Mouse (Mus musculus) lung, adult 2 months (tissue): ENCODE measurements at regions not wholly inside any gene's neighbourhood (a gene's known extent, or its start where the extent isn't known, plus 50 kb on each side); places are given as distances from the start of the nearest gene placed in this dataset.

Experiments
- DNase-seq: peaks from one replicate; pipeline ENCODE4 v3.0.0; 2022
- H3K4me1 ChIP-seq: fragments of 200-500 bp; 2 replicates; pipeline ENCODE4 v1.6.1; 2011; ENCODE audit warnings: low read length; ENCODE audit not compliant: control insufficient read depth, insufficient read depth
- H3K4me3 ChIP-seq: fragments of 200-500 bp; replicated peaks from 2 replicates; pipeline ENCODE3; 2011; ENCODE audit warnings: low read depth, mild to moderate bottlenecking, control low read depth, low read length; ENCODE audit errors: extremely low read depth
- CTCF ChIP-seq: fragments of 200-500 bp; IDR thresholded peaks from 2 replicates; pipeline ENCODE4 v1.5.1; 2011; ENCODE audit warnings: mild to moderate bottlenecking, low read length, control low read depth; ENCODE audit not compliant: insufficient read depth
- POLR2A ChIP-seq: fragments of 200-500 bp; IDR thresholded peaks from 2 replicates; pipeline ENCODE4 v1.6.1; 2011; ENCODE audit warnings: low read depth, mild to moderate bottlenecking, control low read depth, low read length, borderline replicate concordance; ENCODE audit errors: extremely low read depth
- WGBS: fragments of 180-500 bp; shearing (Covaris S2); methylation state at CpG from one replicate; pipeline ENCODE4 v1.1.7; 2018; 5-methylcytosine and 5-hydroxymethylcytosine counted together

DNA sequence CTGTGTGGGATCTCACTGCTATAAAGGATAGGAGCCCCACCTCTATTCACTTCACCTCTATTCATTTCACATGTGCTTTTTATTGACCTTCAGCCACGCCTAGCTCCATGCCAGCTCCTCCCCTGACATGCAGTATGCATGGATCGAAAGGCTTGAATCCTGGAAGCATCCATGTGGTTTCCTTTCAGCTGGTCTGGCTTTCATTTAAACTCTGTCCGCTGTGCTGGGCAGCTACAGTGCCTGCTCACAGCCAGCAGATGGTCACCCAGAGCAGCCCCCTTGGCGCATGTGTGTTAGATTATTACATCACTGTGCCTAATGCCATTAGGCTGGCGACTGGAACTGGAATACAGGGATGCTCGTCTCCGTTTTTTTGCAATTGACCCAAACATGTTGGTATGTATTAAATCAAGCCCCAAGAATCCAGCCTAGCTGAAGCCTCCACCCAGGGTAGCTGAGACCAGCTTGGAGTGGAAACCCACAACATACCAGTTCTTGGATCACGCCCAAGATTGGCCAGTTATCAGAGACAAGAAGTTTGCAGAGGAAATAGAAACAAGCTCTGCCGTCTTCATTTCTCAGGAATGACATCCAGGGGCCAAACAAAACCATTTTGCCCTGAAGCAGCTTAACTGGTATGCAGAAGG lies 113.2 kb downstream of the Inhbb start:
- WGBS = 50% methylated on average over 9 of the region's 9 CpGs
- peaks cover 2% of the 10 kb centered on the region; the same call in 1 of the 2 replicates for H3K4me1 ChIP-seq
- no peak for TF ChIP-seq CTCF
- TF ChIP-seq POLR2A = no peak
- no peak for DNase-seq
- no peak overlapping the region for H3K4me3 ChIP-seq

DNA sequence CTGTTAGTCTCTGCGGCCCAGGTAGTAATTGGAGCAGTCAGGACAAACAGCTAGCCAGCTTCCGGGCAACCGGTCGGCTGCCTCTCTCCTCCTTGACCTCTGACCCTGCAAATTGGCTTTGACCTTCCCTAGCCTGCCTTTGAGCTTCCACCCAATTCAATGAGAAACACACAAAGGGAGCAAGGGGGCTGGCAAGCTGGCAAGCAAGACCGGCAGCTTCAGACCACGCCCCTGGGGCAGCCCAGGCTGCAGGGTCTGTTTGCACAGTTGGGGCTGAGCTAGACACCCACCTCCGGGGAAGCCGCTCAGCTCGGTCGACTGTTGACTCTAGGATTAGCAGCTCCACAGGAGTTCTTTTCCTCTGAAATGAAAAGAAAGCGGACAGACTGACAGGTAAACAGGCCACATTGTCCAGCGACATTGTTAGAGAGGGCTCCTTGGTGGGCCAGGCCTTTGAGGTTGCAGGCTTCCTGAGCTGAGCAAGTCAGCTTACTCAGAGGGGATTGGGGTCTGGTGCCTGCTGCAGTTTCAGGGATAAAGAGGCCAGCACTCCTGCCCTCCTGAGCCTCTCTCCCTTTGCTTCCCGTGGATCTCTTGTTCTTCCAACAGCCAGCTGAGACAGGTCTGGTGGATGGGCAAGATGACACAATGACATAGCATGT lies 116.6 kb downstream of the Inhbb start:
- TF ChIP-seq CTCF (no peak), POLR2A (no peak)
- H3K4me1 ChIP-seq = peaks cover 8% of the 10 kb centered on the region
- WGBS = 42% methylated on average over 13 of the region's 13 CpGs

DNA sequence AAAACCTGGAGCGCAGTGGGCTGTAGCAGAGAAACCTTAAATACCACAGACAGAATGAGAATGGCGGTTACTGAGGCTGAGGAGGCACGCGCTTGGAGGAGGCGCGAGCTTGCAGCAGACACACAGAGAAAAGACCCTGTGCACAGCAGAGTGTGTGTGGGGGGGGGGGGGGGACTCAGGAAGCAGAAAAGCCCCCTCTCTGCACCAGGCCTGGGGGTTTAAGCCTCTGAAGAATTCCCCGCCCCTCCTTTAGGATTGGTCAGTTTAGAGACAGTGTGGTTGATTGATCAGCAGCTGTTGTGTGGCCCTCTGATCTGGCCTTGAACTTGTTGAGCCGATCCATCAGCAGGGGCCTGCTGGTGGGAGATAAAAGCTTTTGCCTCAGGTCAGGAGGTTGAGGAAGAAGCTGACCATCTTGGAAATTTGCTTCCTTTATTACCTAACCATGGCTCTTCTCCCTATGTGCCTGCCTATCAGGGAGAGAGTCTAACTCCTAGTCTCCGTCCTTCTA lies 117.5 kb downstream of the Inhbb start:
- peaks cover 11% of the 10 kb centered on the region for H3K4me1 ChIP-seq
- no peak overlapping the region for H3K4me3 ChIP-seq
- DNase-seq = no peak
- WGBS = 71% methylated on average over 9 of the region's 9 CpGs
- no peak for TF ChIP-seq CTCF
- no peak for TF ChIP-seq POLR2A

More for the DNA sequence above, 116.6 kb downstream of the Inhbb start:
- H3K4me3 ChIP-seq = no peak overlapping the region
- DNase-seq = no peak

DNA sequence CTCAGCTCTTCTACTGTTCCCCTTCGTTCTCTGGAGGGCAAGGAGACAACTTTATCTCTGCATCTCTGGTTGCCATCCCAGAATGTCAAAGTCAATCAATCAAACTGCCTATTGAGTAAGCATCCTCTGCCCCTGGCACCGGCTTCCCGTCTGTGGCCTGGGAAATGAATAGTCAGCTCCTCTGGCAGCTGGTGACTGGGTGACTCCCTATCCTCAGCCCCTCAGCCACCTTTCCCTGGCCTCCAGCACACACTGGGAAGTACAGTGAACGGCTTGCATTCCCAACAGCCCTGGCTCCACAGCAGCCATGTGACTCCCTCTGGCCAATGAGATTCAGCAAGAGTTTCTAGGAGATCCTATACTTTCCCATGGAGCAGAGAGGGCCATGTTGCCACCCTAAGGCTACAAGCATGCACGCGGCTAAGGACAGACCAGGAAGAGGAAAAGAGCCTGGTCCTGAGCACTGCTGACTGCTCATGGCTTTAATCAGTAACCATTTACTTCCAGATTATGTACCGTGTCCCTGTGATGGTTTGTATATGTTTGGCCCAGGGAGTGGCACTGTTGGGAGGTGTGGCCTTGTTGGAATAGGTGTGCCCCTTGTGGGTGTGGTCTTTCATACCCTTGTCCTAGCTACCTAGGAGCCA lies 119.6 kb downstream of the Inhbb start:
- WGBS = 45% methylated on average over 7 of the region's 7 CpGs
- no peak for DNase-seq
- TF ChIP-seq CTCF = no peak
- TF ChIP-seq POLR2A = no peak

DNA sequence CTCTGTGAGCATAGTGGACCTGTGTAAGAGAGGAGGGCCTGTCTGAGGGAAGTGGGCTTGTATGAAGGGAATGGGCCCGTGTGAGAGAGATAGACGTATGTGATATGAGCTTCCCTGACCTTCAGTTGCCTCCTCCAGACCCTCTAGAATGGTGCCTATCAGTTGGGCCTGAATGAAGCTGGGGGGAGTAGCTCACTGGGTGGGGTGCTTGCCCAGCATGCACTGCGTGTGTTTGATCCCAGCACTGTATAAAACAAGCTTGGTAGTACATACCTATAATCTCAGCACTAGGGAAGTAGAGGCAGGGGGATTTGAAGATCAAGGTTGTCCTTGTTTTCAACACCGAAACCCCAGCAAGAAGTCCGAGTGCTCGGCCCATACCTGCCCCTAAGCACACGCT lies 120.1 kb downstream of the Inhbb start:
- no peak for DNase-seq
- WGBS = 79% methylated on average over 7 of the region's 7 CpGs
- Histone ChIP-seq H3K4me3 (no peak overlapping the region), H3K4me1 (peaks cover 10% of the 10 kb centered on the region; the same call in 1 of the 2 replicates)
- TF ChIP-seq POLR2A (no peak), CTCF (no peak)

More for the DNA sequence above, 119.6 kb downstream of the Inhbb start:
- Histone ChIP-seq H3K4me1 (peaks cover 10% of the 10 kb centered on the region; the same call in 1 of the 2 replicates), H3K4me3 (no peak overlapping the region)

DNA sequence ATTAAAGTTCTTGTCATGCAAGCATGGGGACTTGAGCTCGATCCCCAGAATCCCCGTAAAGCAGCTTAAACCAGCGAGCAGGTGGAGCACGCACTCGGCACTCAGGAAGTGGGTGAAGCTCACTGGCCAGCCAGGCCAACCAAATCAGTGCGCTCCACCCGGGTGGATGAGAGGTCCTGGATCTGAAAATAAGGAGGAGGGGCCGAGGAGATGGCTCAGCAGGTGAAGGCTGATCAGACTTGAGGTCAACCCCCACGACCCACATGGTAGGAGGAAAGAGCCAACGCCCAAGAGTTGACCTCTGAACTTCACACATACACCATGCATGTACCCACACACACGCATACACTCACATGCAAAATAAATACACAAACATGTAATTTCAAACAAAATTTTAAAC lies 120.8 kb downstream of the Inhbb start:
- no peak overlapping the region for H3K4me3 ChIP-seq
- TF ChIP-seq POLR2A (no peak), CTCF (no peak)
- peaks cover 10% of the 10 kb centered on the region; the same call in 1 of the 2 replicates for H3K4me1 ChIP-seq
- WGBS = 92% methylated on average over 11 of the region's 11 CpGs
- no peak for DNase-seq

DNA sequence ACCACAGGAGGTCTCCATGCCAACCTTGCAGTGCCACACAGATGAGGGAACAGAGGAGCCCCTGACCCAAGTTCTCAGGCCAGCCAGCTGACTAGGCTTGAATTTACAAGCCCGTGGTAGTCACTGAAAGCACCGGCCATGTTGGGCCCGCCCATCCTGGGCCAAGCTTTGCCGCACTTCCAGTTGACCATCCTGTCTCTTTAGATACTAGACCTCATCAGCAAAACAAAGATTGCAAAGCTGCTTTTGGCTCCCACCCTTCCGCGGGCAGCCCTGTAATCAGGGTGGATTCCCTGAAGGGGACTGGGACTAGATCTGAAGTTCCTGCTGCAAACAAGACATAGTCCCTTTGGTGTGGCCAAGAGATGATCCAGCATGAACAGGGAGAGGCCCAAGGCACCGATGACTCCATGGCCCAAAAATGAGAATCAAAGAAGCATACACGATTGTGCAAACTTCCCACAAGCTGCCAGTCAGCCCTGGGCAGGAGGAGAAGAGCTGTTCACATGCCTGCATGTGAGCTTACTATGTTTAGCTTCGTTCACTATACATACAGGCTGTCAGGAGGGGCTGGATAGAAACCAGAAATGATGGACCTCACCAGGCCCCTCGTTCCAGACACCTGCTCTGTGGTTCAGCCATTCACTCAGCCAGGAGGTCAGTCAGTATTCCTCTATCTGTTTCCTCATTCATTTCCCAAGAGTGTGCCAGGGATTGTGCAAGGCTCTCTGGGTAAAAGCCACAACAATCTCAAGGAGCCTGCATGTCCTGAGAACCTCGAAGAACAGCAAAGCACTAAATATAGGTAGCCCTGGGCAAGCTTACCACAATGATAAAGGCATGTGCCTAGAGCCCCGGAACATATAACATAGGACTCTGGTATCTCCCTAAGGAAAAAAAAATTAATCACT lies 122.0 kb downstream of the Inhbb start:
- Histone ChIP-seq H3K4me3 (no peak overlapping the region), H3K4me1 (peaks cover 10% of the 10 kb centered on the region; the same call in 1 of the 2 replicates)
- 57% methylated on average over 12 of the region's 12 CpGs for WGBS
- TF ChIP-seq POLR2A = no peak
- no peak for TF ChIP-seq CTCF
- peak; percentile 59 for DNase-seq

DNA sequence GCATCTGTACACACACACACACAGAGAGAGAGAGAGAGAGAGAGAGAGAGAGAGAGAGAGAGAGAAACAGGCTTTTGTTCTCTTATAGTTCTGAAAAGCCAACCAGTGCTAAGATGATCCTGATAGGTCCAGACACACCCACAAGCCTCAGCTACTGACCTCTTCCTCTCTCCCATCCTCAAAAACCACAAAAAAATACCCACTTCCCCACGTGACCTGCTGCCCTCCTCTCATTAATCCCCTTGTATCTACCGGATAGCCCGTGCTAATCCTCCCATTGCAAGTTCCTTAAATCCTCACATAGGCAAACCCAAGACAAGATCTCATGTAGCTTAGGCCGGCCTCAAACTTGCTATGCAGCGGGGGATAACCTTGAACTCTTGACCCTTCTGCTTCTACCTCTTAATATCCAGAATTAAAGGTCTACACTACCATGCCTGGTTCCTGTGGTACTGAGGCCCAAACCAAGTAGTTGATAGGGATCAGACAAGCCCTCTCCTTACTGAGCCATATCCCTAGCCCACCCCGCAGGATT lies 123.3 kb downstream of the Inhbb start:
- TF ChIP-seq POLR2A (no peak), CTCF (no peak)
- 87% methylated on average over 6 of the region's 6 CpGs for WGBS
- no peak for DNase-seq
- Histone ChIP-seq H3K4me1 (peaks cover 10% of the 10 kb centered on the region; the same call in 1 of the 2 replicates), H3K4me3 (no peak overlapping the region)

DNA sequence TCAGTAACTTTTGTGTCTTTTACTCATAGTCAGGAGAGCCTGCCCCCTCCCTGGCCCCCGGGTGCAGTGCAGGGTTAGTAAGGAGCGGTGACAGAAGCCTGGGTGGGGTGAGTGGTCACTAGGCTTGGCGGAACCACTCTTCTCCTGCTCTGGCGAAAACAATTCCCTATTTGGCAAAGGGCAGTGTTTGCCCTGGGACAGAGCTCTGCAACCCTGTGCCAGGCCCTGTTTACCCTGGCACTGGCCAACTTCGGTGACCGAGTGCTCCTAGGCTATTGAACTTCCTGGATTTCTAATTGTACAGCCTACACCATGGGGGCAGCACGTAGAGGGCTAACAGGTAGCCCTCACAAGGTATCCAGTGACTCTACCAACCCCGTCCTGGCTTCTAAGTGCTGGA lies 126.9 kb downstream of the Inhbb start:
- Histone ChIP-seq H3K4me3 (no peak overlapping the region), H3K4me1 (peaks cover 3% of the 10 kb centered on the region; the same call in 1 of the 2 replicates)
- 59% methylated on average over 8 of the region's 8 CpGs for WGBS
- no peak for TF ChIP-seq CTCF
- no peak for TF ChIP-seq POLR2A
- no peak for DNase-seq
